Mouse (Mus musculus): ENCODE data around the gene Iqcg.

The Iqcg gene

GRCm38 (mm10) chr16:32972535-32972934, 83.5 kb downstream of the Iqcg start:
- no peak for DNase-seq

All from cerebellum, postnatal 10 days (tissue).